Mouse (Mus musculus): ENCODE measurements around the gene Ergic1. TPM values are rescaled to one million over a fixed set of nuclear protein-coding genes. Genes with fewer than 3 reads are reported as not detected.
A peak's percentile ranks its signal among the peaks of the same experiment; 100 is the strongest.

The Ergic1 gene
- polyA plus RNA-seq, 2 experiments = 157 to 222 TPM

- H3K4me3 ChIP-seq (replicated peaks; ENCODE audit: low read length) = no peak overlapping the region
- no peak overlapping the region for H3K27ac ChIP-seq (replicated peaks; ENCODE audit: low read depth, low read length)
- H3K4me1 ChIP-seq (ENCODE audit: control insufficient read depth, insufficient read depth, low read length) = no peaks in the 10 kb centered on the region
- WGBS = 82% methylated on average over 5 of the region's 5 CpGs
- DNase-seq (ENCODE audit: low spot score) (no peak), ATAC-seq (ENCODE audit: low FRiP score, low read depth) (no peak)
- no peaks in the 10 kb centered on the region for H3K36me3 ChIP-seq (ENCODE audit: control insufficient read depth, insufficient read depth, low read length)
- no peak for TF ChIP-seq POLR2A (IDR thresholded peaks at IDR 0.05; ENCODE audit: borderline replicate concordance, extremely low read depth, insufficient read depth, insufficient read length)
- H3K27me3 ChIP-seq (ENCODE audit: control insufficient read depth, insufficient read depth, low read length) = no peaks in the 10 kb centered on the region
- no peak overlapping the region for H3K9ac ChIP-seq (ENCODE audit: low read depth, low read length, severe bottlenecking)
- H3K9me3 ChIP-seq (ENCODE audit: control insufficient read depth, low read length) = no peaks in the 10 kb centered on the region
- H3K4me2 ChIP-seq (replicated peaks; ENCODE audit: low read depth, low read length, severe bottlenecking) = no peak overlapping the region
Observed at GRCm38 (mm10) chr17:26540083-26540482, 21.2 kb upstream of the Ergic1 start.

DNA sequence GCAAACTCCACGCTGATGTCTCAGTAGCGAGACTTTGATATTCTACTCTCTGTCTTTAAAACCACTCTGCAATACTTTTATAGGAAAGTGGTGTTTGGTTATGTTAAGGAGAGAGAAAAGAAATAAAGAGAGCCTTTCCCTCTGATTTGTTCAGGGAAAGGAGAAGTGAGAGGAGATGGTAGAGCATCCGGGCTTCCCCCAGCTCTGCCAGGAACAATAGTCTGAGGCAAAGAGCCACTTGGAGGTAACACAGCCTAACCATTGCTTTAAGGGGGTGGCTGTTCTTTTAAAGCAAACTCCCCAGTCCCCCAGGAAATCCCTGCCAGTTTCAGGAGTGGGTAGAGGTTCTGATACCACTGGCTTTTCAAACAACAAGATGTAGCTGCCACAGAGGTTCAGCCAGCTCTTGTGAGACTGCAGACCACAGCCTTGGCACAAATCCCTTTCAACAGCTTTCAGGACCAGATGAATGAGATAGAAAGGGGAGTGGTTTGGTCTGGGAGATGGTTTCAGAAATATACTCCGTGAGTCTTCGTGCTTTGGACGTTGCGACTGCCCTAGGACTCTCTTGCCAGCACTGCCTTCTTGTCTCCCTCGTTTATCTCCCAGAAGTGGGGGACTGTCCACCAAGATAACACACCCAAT lies 16.8 kb upstream of the Ergic1 start:
- no peak overlapping the region for H3K4me3 ChIP-seq (replicated peaks; ENCODE audit: low read length)
- H3K9ac ChIP-seq (ENCODE audit: low read depth, low read length, severe bottlenecking) = no peak overlapping the region
- H3K4me2 ChIP-seq (replicated peaks; ENCODE audit: low read depth, low read length, severe bottlenecking) = no peak overlapping the region
- WGBS = 82% methylated on average over 8 of the region's 8 CpGs
- DNase-seq (ENCODE audit: low spot score) (no peak), ATAC-seq (ENCODE audit: low FRiP score, low read depth) (no peak)
- 0 out of 2 replicates have a peak, but pooled peaks cover under 1% of the 10 kb centered on the region for H3K27me3 ChIP-seq (ENCODE audit: control insufficient read depth, insufficient read depth, low read length)
- H3K9me3 ChIP-seq (ENCODE audit: control insufficient read depth, low read length) = no peaks in the 10 kb centered on the region
- no peaks in the 10 kb centered on the region for H3K36me3 ChIP-seq (ENCODE audit: control insufficient read depth, insufficient read depth, low read length)
- H3K27ac ChIP-seq (replicated peaks; ENCODE audit: low read depth, low read length) = no peak overlapping the region
- TF ChIP-seq POLR2A (IDR thresholded peaks at IDR 0.05; ENCODE audit: borderline replicate concordance, extremely low read depth, insufficient read depth, insufficient read length) = no peak
- peaks cover 3% of the 10 kb centered on the region; the same call in 1 of the 2 replicates for H3K4me1 ChIP-seq (ENCODE audit: control insufficient read depth, insufficient read depth, low read length)

DNA sequence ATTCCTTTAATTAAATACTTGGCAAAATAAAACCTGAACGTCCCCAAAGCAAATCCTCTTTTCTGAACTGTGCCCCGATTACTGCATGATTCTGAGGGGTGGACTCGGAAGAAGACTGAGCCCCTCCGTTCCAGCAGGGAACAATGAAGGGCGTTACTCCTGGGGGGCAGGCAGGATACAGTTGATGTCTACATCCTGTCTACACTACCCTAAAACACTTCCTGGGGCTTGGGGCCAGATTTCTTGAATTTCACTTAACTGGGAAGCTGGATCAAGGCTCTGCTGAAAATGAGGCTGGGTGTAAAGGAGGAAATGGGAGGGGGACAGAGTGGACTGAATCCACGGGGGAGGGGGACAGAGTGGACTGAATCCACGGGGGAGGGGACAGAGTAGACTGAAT lies 13.5 kb upstream of the Ergic1 start:
- H3K4me2 ChIP-seq (replicated peaks; ENCODE audit: low read depth, low read length, severe bottlenecking) = no peak overlapping the region
- no peak overlapping the region for H3K4me3 ChIP-seq (replicated peaks; ENCODE audit: low read length)
- ATAC-seq (ENCODE audit: low FRiP score, low read depth) = peak; percentile 50; the same call in 1 of the 2 replicates
- WGBS = 17% methylated on average over 7 of the region's 7 CpGs
- H3K9ac ChIP-seq (ENCODE audit: low read depth, low read length, severe bottlenecking) = no peak overlapping the region
- 0 out of 2 replicates have a peak, but pooled peaks cover 5% of the 10 kb centered on the region for H3K27me3 ChIP-seq (ENCODE audit: control insufficient read depth, insufficient read depth, low read length)
- H3K9me3 ChIP-seq (ENCODE audit: control insufficient read depth, low read length) = no peaks in the 10 kb centered on the region
- H3K4me1 ChIP-seq (ENCODE audit: control insufficient read depth, insufficient read depth, low read length) = peaks cover 3% of the 10 kb centered on the region; the same call in 1 of the 2 replicates
- DNase-seq (ENCODE audit: low spot score) = peak; percentile 46
- H3K36me3 ChIP-seq (ENCODE audit: control insufficient read depth, insufficient read depth, low read length) = no peaks in the 10 kb centered on the region
- peak overlapping the region; percentile 30; the same call in 1 of the 2 replicates for H3K27ac ChIP-seq (replicated peaks; ENCODE audit: low read depth, low read length)
- TF ChIP-seq POLR2A (IDR thresholded peaks at IDR 0.05; ENCODE audit: borderline replicate concordance, extremely low read depth, insufficient read depth, insufficient read length) = no peak

- H3K4me2 ChIP-seq (replicated peaks; ENCODE audit: low read depth, low read length, severe bottlenecking) = no peak overlapping the region
- no peak for DNase-seq (ENCODE audit: low spot score)
- 8% methylated on average over 5 of the region's 5 CpGs for WGBS
Observed at GRCm38 (mm10) chr17:26548566-26548965, 12.7 kb upstream of the Ergic1 start.

GRCm38 (mm10) chr17:26549148-26549809 lies 12.0 kb upstream of the Ergic1 start:
- DNase-seq (ENCODE audit: low spot score) (peak; percentile 18), ATAC-seq (ENCODE audit: low FRiP score, low read depth) (no peak)
- H3K36me3 ChIP-seq (ENCODE audit: control insufficient read depth, insufficient read depth, low read length) = no peaks in the 10 kb centered on the region
- 0 out of 2 replicates have a peak overlapping the region, but pooled peaks have one; percentile 5 for H3K4me2 ChIP-seq (replicated peaks; ENCODE audit: low read depth, low read length, severe bottlenecking)
- 9% methylated on average over 12 of the region's 12 CpGs for WGBS
- H3K27me3 ChIP-seq (ENCODE audit: control insufficient read depth, insufficient read depth, low read length) = 0 out of 2 replicates have a peak, but pooled peaks cover 5% of the 10 kb centered on the region
- H3K4me1 ChIP-seq (ENCODE audit: control insufficient read depth, insufficient read depth, low read length) = peaks cover 3% of the 10 kb centered on the region; the same call in 1 of the 2 replicates
- no peak for TF ChIP-seq POLR2A (IDR thresholded peaks at IDR 0.05; ENCODE audit: borderline replicate concordance, extremely low read depth, insufficient read depth, insufficient read length)
- no peaks in the 10 kb centered on the region for H3K9me3 ChIP-seq (ENCODE audit: control insufficient read depth, low read length)
- H3K27ac ChIP-seq (replicated peaks; ENCODE audit: low read depth, low read length) = no peak overlapping the region
- no peak overlapping the region for H3K9ac ChIP-seq (ENCODE audit: low read depth, low read length, severe bottlenecking)
- H3K4me3 ChIP-seq (replicated peaks; ENCODE audit: low read length) = no peak overlapping the region

More at GRCm38 (mm10) chr17:26548566-26548965, 12.7 kb upstream of the Ergic1 start:
- no peaks in the 10 kb centered on the region for H3K36me3 ChIP-seq (ENCODE audit: control insufficient read depth, insufficient read depth, low read length)
- H3K4me1 ChIP-seq (ENCODE audit: control insufficient read depth, insufficient read depth, low read length) = peaks cover 3% of the 10 kb centered on the region; the same call in 1 of the 2 replicates
- no peak overlapping the region for H3K9ac ChIP-seq (ENCODE audit: low read depth, low read length, severe bottlenecking)
- no peaks in the 10 kb centered on the region for H3K9me3 ChIP-seq (ENCODE audit: control insufficient read depth, low read length)
- ATAC-seq (ENCODE audit: low FRiP score, low read depth) = no peak
- no peak for TF ChIP-seq POLR2A (IDR thresholded peaks at IDR 0.05; ENCODE audit: borderline replicate concordance, extremely low read depth, insufficient read depth, insufficient read length)
- 0 out of 2 replicates have a peak, but pooled peaks cover 5% of the 10 kb centered on the region for H3K27me3 ChIP-seq (ENCODE audit: control insufficient read depth, insufficient read depth, low read length)
- no peak overlapping the region for H3K4me3 ChIP-seq (replicated peaks; ENCODE audit: low read length)
- H3K27ac ChIP-seq (replicated peaks; ENCODE audit: low read depth, low read length) = no peak overlapping the region

All from limb, embryonic 14.5 days (tissue).